Mouse (Mus musculus) hindbrain, embryonic 14.5 days (tissue): ENCODE data around the gene Fdx1. TPM values are rescaled to one million over a fixed set of nuclear protein-coding genes. Genes with fewer than 3 reads are reported as not detected.

ENCODE experiments used
- ATAC-seq: fragments of 200-750 bp; cut with Nextera tagmentation; 2 replicates; pipeline ENCODE4 v1.8.0; 2017; ENCODE audit warnings: moderate number of reproducible peaks, mild to moderate bottlenecking, moderate TSS enrichment, moderate library complexity; ENCODE audit not compliant: low FRiP score
- DNase-seq: peaks from one replicate; pipeline ENCODE4 v3.0.0-alpha.2; 2015; ENCODE audit warnings: low spot score
- H3K27ac ChIP-seq: fragments of 300-500 bp; sonication (generic); 2 replicates; pipeline ENCODE4 v1.5.1; 2014; ENCODE audit warnings: mild to moderate bottlenecking, moderate library complexity
- H3K27me3 ChIP-seq: fragments of 300-500 bp; sonication (generic); 2 replicates; pipeline ENCODE4 v1.6.1; 2014; ENCODE audit warnings: mild to moderate bottlenecking, low read length, mixed read lengths; ENCODE audit not compliant: control insufficient read depth, insufficient read depth
- H3K36me3 ChIP-seq: fragments of 300-500 bp; sonication (generic); replicated peaks from 2 replicates; pipeline ENCODE4 v1.6.1; 2014; ENCODE audit not compliant: control insufficient read depth, insufficient read depth
- H3K4me1 ChIP-seq: fragments of 300-500 bp; sonication (generic); replicated peaks from 2 replicates; pipeline ENCODE4 v1.6.1; 2014; ENCODE audit warnings: antibody characterized with exemption, low read length, mixed read lengths; ENCODE audit not compliant: control insufficient read depth, insufficient read depth
- H3K4me2 ChIP-seq: fragments of 300-500 bp; sonication (generic); replicated peaks from 2 replicates; pipeline ENCODE4 v1.6.1; 2014; ENCODE audit warnings: mild to moderate bottlenecking, moderate library complexity
- H3K4me3 ChIP-seq: fragments of 300-500 bp; sonication (generic); replicated peaks from 2 replicates; pipeline ENCODE4 v1.5.1; 2014; ENCODE audit warnings: mild to moderate bottlenecking, low read length
- H3K9ac ChIP-seq: fragments of 300-500 bp; sonication (generic); 2 replicates; pipeline ENCODE4 v1.6.1; 2014
- H3K9me3 ChIP-seq: fragments of 300-500 bp; sonication (generic); 2 replicates; pipeline ENCODE4 v1.6.1; 2016; ENCODE audit warnings: low read length; ENCODE audit not compliant: control insufficient read depth
- WGBS: fragments of 180-500 bp; shearing (Covaris S2); extraction: QIAGEN DNeasy Blood & Tissue Kit; methylation state at CpG from one replicate; pipeline ENCODE4 v1.1.7; 2014; 5-methylcytosine and 5-hydroxymethylcytosine counted together
- polyA plus RNA-seq: library from polyadenylated mRNA; unstranded; fragments of >200 nt; fragmentation: Nextera tagmentation; extraction: Ambion mirVana; gene quantifications from 2 replicates; pipeline ENCODE4 v1.2.1, GENCODE M21; 2014

The Fdx1 gene
- polyA plus RNA-seq, 1 experiment from 2014 or later: 46.1 TPM

DNA sequence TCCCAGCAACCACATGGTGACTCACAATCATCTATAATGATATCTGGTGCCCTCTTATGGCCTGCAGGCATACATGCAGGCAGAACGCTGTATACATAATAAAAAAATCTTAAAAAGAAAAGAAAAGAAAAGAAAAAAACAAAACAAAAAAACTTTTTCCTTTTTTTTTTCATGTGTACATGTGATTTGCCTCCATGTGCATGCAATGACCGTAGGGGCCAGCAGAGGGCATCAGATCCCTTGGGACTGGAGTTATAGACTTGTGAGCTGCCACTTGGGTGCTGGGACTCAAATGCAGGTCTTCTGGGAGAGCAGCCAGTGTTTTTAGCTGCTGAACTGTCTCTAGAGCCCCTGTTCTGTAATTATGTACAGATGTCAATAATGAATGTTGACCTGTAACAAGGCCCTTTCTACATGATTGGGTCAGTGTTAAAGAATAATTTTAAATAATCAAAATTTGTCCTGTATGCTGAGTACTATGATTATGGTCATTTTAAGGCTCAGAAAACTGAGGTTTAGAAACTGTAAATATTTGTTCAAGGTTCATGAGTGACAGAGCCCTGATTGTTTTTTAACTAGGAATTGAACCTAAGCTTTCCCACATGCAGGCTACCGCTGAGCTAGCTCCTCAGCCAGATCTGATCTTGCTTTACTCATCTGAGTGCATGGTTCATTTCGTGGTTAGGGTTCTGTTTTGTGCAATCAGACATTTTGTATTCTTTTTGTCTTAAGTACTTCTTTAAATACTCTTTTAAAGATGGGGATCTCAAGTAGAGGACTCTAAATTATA is 30.3 kb upstream of the Fdx1 start:
- no peak for DNase-seq

GRCm38 (mm10) chr9:51991241-51991876 is 28.0 kb upstream of the Fdx1 start:
- Histone ChIP-seq H3K9ac (no peak overlapping the region), H3K4me2 (no peak overlapping the region), H3K27me3 (no peaks in the 10 kb centered on the region), H3K4me1 (no peaks in the 10 kb centered on the region), H3K27ac (no peak overlapping the region), H3K36me3 (no peaks in the 10 kb centered on the region), H3K4me3 (no peak overlapping the region), H3K9me3 (no peaks in the 10 kb centered on the region)
- DNase-seq (no peak), ATAC-seq (no peak)
- WGBS: 14% methylated on average over 2 of the region's 2 CpGs

More for the DNA sequence above, 30.3 kb upstream of the Fdx1 start:
- no peaks in the 10 kb centered on the region for H3K36me3 ChIP-seq
- no peak overlapping the region for H3K27ac ChIP-seq
- no peak overlapping the region for H3K9ac ChIP-seq
- ATAC-seq: no peak
- peaks cover 14% of the 10 kb centered on the region; the same call in 1 of the 2 replicates for H3K9me3 ChIP-seq
- no peaks in the 10 kb centered on the region for H3K4me1 ChIP-seq
- no peaks in the 10 kb centered on the region for H3K27me3 ChIP-seq
- 76% methylated on average over 4 of the region's 4 CpGs for WGBS
- no peak overlapping the region for H3K4me3 ChIP-seq
- H3K4me2 ChIP-seq: no peak overlapping the region

DNA sequence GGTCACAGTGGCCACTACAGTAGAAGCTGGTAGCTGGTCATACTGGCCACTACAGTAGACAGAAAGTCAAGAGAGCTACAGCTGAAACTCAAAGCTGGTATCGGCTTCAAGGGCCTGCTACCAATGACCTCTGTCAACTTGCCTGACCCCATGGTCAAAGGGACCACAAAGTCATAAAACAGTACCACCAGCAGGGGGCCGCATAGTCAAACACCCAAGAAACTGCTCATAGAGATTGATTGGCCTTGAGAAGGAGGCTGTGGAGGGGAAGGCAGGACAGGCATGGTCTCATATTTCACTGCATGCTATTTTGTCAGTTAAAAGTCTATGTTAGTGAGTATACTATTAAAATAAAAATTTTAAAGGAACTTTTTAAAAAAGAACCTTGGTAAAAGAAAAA is 27.5 kb upstream of the Fdx1 start:
- H3K9ac ChIP-seq: no peak overlapping the region
- no peak for ATAC-seq
- no peak overlapping the region for H3K4me3 ChIP-seq
- H3K4me1 ChIP-seq: no peaks in the 10 kb centered on the region
- 18% methylated on average over 2 of the region's 2 CpGs for WGBS
- no peak for DNase-seq
- H3K4me2 ChIP-seq: no peak overlapping the region
- H3K9me3 ChIP-seq: no peaks in the 10 kb centered on the region
- no peaks in the 10 kb centered on the region for H3K36me3 ChIP-seq
- H3K27me3 ChIP-seq: no peaks in the 10 kb centered on the region
- H3K27ac ChIP-seq: no peak overlapping the region

DNA sequence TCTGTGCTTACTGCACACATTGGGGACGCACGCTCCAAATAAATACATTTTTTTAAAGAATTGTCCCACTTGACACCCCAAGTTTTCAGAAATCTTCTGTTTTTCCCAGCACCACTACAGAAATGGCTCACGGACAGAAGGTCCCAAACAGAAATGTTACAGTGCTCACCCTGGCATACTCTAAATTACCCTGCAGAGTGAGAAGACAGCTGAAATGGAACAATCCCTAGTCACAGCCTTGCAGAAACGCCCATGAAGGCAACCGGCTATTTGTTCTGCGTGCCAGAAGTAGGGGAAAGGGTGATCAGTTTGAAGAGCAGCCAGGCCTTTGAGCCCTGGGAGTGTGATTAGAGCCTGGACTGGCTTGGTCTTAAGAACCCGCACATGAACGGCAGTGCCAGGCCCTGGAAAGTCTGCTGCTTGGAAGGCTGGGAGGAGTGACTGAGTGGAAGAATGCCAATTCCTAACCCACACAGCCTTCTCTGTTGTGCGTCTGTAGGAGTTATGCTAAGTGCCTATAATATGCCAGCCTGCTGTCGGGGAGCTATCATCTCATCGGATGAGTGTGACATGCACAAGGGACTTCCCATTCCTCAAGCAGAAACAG is 22.2 kb upstream of the Fdx1 start:
- H3K4me2 ChIP-seq: no peak overlapping the region
- no peaks in the 10 kb centered on the region for H3K36me3 ChIP-seq
- H3K27me3 ChIP-seq: no peaks in the 10 kb centered on the region
- H3K4me3 ChIP-seq: no peak overlapping the region
- H3K9ac ChIP-seq: no peak overlapping the region
- DNase-seq (no peak), ATAC-seq (peak; percentile 55; the same call in 1 of the 2 replicates)
- WGBS: 69% methylated on average over 11 of the region's 11 CpGs
- H3K27ac ChIP-seq: no peak overlapping the region
- H3K4me1 ChIP-seq: no peaks in the 10 kb centered on the region
- no peaks in the 10 kb centered on the region for H3K9me3 ChIP-seq

DNA sequence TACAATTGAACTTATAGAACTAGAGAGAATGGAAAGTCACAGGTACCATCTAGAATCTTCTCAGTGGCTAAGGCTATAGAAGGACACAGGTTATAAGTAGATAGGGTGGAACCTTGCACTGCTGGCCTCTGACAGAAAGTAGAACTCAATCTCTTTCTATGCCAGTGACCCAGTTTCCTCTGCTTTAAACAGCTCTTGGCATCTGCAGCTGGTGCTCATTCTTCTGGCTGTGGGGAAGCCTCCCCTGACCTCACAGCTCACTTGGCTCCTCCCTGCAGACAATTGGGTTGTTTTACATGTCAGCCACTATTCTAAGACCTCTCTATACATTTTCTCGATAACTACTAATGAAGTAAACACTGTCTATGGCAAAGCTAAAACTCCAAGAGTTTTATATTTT is 17.8 kb upstream of the Fdx1 start:
- H3K4me2 ChIP-seq: no peak overlapping the region
- no peak overlapping the region for H3K4me3 ChIP-seq
- no peak overlapping the region for H3K9ac ChIP-seq
- DNase-seq (no peak), ATAC-seq (no peak)
- WGBS: 67% methylated on average over 1 of the region's 1 CpGs
- H3K27me3 ChIP-seq: no peaks in the 10 kb centered on the region
- no peak overlapping the region for H3K27ac ChIP-seq
- H3K9me3 ChIP-seq: no peaks in the 10 kb centered on the region
- H3K4me1 ChIP-seq: no peaks in the 10 kb centered on the region
- no peaks in the 10 kb centered on the region for H3K36me3 ChIP-seq

DNA sequence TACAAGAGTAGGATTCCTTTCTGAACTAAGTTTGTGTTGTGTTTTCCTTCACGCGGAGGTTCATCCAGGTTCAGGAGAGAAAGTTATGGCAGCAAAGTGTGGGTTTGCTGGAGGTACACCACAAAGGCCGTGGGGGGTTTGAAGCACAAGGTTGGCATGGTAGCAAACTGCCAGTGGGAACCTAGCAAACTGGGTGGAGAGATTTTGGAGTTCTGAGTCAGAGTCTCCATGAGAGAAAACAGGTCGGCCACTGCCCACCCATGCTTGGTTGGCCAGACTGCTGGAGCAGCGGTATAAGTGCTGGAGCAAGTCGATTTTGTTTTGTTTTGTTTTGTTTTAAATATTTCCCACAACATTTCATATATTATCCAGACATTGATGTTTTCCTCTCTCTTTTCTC is 15.9 kb upstream of the Fdx1 start:
- Histone ChIP-seq H3K4me3 (no peak overlapping the region), H3K36me3 (no peaks in the 10 kb centered on the region), H3K4me2 (no peak overlapping the region), H3K27ac (no peak overlapping the region), H3K9ac (no peak overlapping the region), H3K27me3 (no peaks in the 10 kb centered on the region), H3K4me1 (no peaks in the 10 kb centered on the region), H3K9me3 (no peaks in the 10 kb centered on the region)
- no peak for DNase-seq
- ATAC-seq: no peak
- 95% methylated on average over 6 of the region's 6 CpGs for WGBS

- ATAC-seq (no peak), DNase-seq (no peak)
- Histone ChIP-seq H3K27me3 (no peaks in the 10 kb centered on the region), H3K4me3 (no peak overlapping the region), H3K27ac (no peak overlapping the region), H3K9me3 (no peaks in the 10 kb centered on the region), H3K36me3 (no peaks in the 10 kb centered on the region), H3K4me2 (no peak overlapping the region), H3K9ac (no peak overlapping the region), H3K4me1 (no peaks in the 10 kb centered on the region)
- 81% methylated on average over 6 of the region's 6 CpGs for WGBS
Observed at GRCm38 (mm10) chr9:51978545-51979259, 15.3 kb upstream of the Fdx1 start.

GRCm38 (mm10) chr9:51977439-51978000 is 14.2 kb upstream of the Fdx1 start:
- WGBS: 42% methylated on average over 5 of the region's 5 CpGs
- no peak overlapping the region for H3K27ac ChIP-seq
- H3K27me3 ChIP-seq: no peaks in the 10 kb centered on the region
- no peaks in the 10 kb centered on the region for H3K36me3 ChIP-seq
- no peaks in the 10 kb centered on the region for H3K9me3 ChIP-seq
- DNase-seq: peak; percentile 80
- H3K4me3 ChIP-seq: no peak overlapping the region
- H3K4me2 ChIP-seq: no peak overlapping the region
- no peaks in the 10 kb centered on the region for H3K4me1 ChIP-seq
- H3K9ac ChIP-seq: no peak overlapping the region
- peak; percentile 77 for ATAC-seq

DNA sequence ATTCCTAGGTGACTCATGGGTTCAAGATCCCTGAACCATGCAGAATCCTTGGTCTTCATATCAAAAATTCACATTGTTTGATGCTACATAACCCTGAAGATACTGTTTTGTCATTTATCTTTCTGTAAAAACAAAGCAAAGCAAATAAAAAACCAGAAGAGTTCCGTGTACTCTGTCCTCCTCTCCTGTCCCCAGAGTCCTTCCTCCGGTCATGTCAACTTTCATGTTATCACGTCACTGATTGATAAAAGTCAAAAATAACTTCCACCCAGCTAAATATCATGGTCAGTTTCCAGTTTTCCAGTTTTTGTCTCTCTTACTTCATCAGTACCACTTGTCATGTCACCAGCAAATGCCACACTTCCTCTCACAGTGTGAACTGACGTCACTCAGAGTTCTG is 11.5 kb upstream of the Fdx1 start:
- DNase-seq (no peak), ATAC-seq (no peak)
- Histone ChIP-seq H3K27ac (no peak overlapping the region), H3K9me3 (no peaks in the 10 kb centered on the region), H3K9ac (no peak overlapping the region), H3K4me2 (no peak overlapping the region), H3K27me3 (no peaks in the 10 kb centered on the region), H3K4me3 (no peak overlapping the region), H3K4me1 (no peaks in the 10 kb centered on the region), H3K36me3 (no peaks in the 10 kb centered on the region)
- 85% methylated on average over 4 of the region's 4 CpGs for WGBS
